Mouse (Mus musculus) forebrain, embryonic 13.5 days (tissue): ENCODE measurements at regions not wholly inside any gene's neighbourhood (a gene's known extent, or its start where the extent isn't known, plus 50 kb on each side); places are given as distances from the start of the nearest gene placed in this dataset.

Source experiments
- ATAC-seq: fragments of 200-750 bp; cut with Nextera tagmentation; 2 replicates; pipeline ENCODE4 v1.8.0; 2017
- H3K27ac ChIP-seq: fragments of 300-500 bp; sonication (generic); 2 replicates; pipeline ENCODE4 v1.5.1; 2015; ENCODE audit warnings: inconsistent platforms, mild to moderate bottlenecking, moderate library complexity
- H3K27me3 ChIP-seq: fragments of 300-500 bp; sonication (generic); 2 replicates; pipeline ENCODE4 v1.6.1; 2015; ENCODE audit warnings: mild to moderate bottlenecking, inconsistent platforms
- H3K36me3 ChIP-seq: fragments of 300-500 bp; sonication (generic); 2 replicates; pipeline ENCODE4 v1.6.1; 2015; ENCODE audit warnings: mild to moderate bottlenecking, inconsistent platforms; ENCODE audit not compliant: poor library complexity, severe bottlenecking
- H3K4me1 ChIP-seq: fragments of 300-500 bp; sonication (generic); 2 replicates; pipeline ENCODE4 v1.6.1; 2015; ENCODE audit warnings: inconsistent platforms
- H3K4me2 ChIP-seq: fragments of 300-500 bp; sonication (generic); 2 replicates; pipeline ENCODE4 v1.6.1; 2015; ENCODE audit warnings: inconsistent platforms, mild to moderate bottlenecking, moderate library complexity
- H3K4me3 ChIP-seq: fragments of 300-500 bp; sonication (generic); 2 replicates; pipeline ENCODE4 v1.5.1; 2015; ENCODE audit warnings: mild to moderate bottlenecking, inconsistent platforms
- H3K9ac ChIP-seq: fragments of 300-500 bp; sonication (generic); 2 replicates; pipeline ENCODE4 v1.6.1; 2015; ENCODE audit warnings: mild to moderate bottlenecking, inconsistent platforms
- H3K9me3 ChIP-seq: fragments of 300-500 bp; sonication (generic); replicated peaks from 2 replicates; pipeline ENCODE4 v1.6.1; 2016; ENCODE audit warnings: inconsistent platforms
- WGBS: fragments of 180-500 bp; shearing (Covaris S2); methylation state at CpG from one replicate; pipeline ENCODE4 v1.1.7; 2015; 5-methylcytosine and 5-hydroxymethylcytosine counted together

- no peaks in the 10 kb centered on the region for H3K36me3 ChIP-seq
- no peak overlapping the region for H3K27ac ChIP-seq
- peaks cover 5% of the 10 kb centered on the region for H3K4me1 ChIP-seq
- peaks cover 7% of the 10 kb centered on the region; the same call in 1 of the 2 replicates for H3K9me3 ChIP-seq
- H3K4me2 ChIP-seq, result no peak overlapping the region
- H3K27me3 ChIP-seq, result peaks cover 16% of the 10 kb centered on the region; the same call in 1 of the 2 replicates
- ATAC-seq, result no peak
- 85% methylated on average over 2 of the region's 2 CpGs for WGBS
- no peak overlapping the region for H3K4me3 ChIP-seq
- no peak overlapping the region for H3K9ac ChIP-seq
Observed at GRCm38 (mm10) chr9:61268162-61268561, 104.0 kb upstream of the Tle3 start.

- ATAC-seq, result no peak
- Histone ChIP-seq H3K9ac (no peak overlapping the region), H3K27ac (no peak overlapping the region), H3K9me3 (peaks cover 7% of the 10 kb centered on the region; the same call in 1 of the 2 replicates), H3K36me3 (no peaks in the 10 kb centered on the region), H3K27me3 (peaks cover 16% of the 10 kb centered on the region; the same call in 1 of the 2 replicates), H3K4me3 (no peak overlapping the region), H3K4me2 (no peak overlapping the region), H3K4me1 (peaks cover 5% of the 10 kb centered on the region)
- WGBS, result 89% methylated on average over 2 of the region's 2 CpGs
Observed at GRCm38 (mm10) chr9:61268681-61269080, 103.5 kb upstream of the Tle3 start.

DNA sequence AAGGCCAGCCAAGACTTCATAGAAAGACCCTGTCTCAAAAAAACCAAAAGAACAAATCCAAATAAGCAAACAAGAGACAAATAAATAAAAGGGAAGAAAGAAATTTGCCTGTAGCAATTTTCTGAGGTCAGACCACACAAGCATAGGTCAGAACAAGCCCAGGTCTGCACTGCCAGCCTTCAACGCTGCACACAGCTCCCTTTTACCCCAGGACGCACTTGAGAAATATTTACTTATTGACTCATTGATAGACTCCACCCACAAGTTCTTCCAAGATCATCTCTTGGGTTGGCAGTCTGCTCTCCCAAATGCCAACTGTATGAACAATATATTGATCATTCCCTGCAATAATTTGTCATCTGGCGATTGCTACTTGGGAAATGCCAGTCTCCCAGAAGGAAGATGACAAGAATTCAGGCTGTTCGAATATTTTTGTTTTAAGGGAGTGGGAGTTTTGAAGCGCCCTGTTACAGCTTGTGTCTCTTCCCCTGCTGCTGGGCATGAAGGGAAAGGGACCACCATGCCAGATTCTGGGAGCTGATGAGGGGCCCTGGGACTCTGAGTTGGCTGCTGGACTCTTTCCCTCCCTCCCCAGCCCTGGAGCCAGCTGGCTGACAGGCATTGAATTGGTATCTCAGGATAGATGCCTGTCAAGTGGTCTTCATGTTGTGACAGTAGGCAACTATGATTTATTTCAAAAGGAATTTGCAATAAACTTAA is 102.9 kb upstream of the Tle3 start:
- peaks cover 5% of the 10 kb centered on the region for H3K4me1 ChIP-seq
- H3K4me3 ChIP-seq, result no peak overlapping the region
- H3K4me2 ChIP-seq, result no peak overlapping the region
- WGBS, result 85% methylated on average over 5 of the region's 5 CpGs
- ATAC-seq, result no peak
- H3K9ac ChIP-seq, result no peak overlapping the region
- peaks cover 7% of the 10 kb centered on the region; the same call in 1 of the 2 replicates for H3K9me3 ChIP-seq
- H3K27ac ChIP-seq, result no peak overlapping the region
- peaks cover 16% of the 10 kb centered on the region; the same call in 1 of the 2 replicates for H3K27me3 ChIP-seq
- no peaks in the 10 kb centered on the region for H3K36me3 ChIP-seq

GRCm38 (mm10) chr9:61271243-61271642 is 100.9 kb upstream of the Tle3 start:
- no peak for ATAC-seq
- Histone ChIP-seq H3K4me3 (no peak overlapping the region), H3K4me1 (peaks cover 5% of the 10 kb centered on the region), H3K4me2 (no peak overlapping the region), H3K9me3 (no peaks in the 10 kb centered on the region), H3K27ac (no peak overlapping the region), H3K9ac (no peak overlapping the region), H3K27me3 (peaks cover 15% of the 10 kb centered on the region), H3K36me3 (no peaks in the 10 kb centered on the region)
- 73% methylated on average over 1 of the region's 1 CpGs for WGBS

DNA sequence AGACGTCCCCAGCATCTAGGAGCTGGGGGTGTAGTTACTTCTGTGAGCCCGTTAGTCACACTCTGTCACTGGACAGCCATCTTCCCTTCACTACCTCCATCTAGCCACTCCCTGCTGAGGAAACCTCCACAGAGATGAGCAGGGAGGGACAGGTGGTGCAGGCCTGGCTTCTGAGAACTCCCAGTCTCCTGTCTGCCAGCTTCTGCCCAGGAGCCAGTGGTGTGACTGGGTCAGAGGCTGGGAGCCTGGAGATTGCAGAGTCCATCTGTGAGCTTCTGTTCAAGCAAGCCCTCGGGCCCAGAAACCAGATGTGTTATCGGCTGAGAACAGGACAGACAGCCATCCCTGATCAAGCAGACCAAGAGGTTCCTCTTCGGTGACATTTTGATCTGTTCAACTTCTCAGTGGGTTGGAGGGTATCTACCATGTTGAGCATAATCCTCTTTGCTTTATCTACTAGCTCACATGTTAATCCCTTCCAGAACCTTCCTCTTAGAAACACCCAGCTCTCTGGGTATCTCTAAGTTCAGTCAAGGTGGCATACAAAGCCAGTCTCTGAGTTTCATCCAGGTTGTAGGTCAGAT is 100.3 kb upstream of the Tle3 start:
- H3K9ac ChIP-seq, result no peak overlapping the region
- H3K36me3 ChIP-seq, result no peaks in the 10 kb centered on the region
- ATAC-seq, result no peak
- peaks cover 15% of the 10 kb centered on the region for H3K27me3 ChIP-seq
- H3K27ac ChIP-seq, result no peak overlapping the region
- H3K4me3 ChIP-seq, result no peak overlapping the region
- no peaks in the 10 kb centered on the region for H3K9me3 ChIP-seq
- peaks cover 5% of the 10 kb centered on the region for H3K4me1 ChIP-seq
- WGBS, result 86% methylated on average over 5 of the region's 5 CpGs
- H3K4me2 ChIP-seq, result no peak overlapping the region

DNA sequence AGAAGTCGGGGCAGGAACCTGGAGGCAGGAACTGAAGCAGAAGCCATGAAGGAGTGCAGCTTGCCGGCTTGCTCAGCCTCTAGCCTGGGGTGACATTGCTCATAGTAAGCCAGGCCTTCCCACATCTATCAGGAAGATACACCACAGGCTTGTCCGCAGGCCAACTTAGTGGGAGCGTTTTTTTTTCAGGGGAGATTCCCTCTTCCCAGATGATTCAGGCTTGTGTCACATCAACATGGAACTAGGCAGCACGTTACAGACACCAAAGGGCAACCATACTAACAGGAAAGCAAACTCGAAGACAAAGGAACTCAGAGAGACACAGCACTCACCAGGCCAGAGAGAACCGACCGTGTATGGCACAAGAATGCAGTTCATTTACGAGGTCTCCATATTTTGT is 98.1 kb upstream of the Tle3 start:
- H3K4me2 ChIP-seq, result no peak overlapping the region
- WGBS, result 88% methylated on average over 9 of the region's 9 CpGs
- H3K36me3 ChIP-seq, result no peaks in the 10 kb centered on the region
- H3K4me3 ChIP-seq, result no peak overlapping the region
- H3K9ac ChIP-seq, result no peak overlapping the region
- H3K27me3 ChIP-seq, result peaks cover 11% of the 10 kb centered on the region
- no peaks in the 10 kb centered on the region for H3K9me3 ChIP-seq
- no peak for ATAC-seq
- no peak overlapping the region for H3K27ac ChIP-seq
- peaks cover 18% of the 10 kb centered on the region for H3K4me1 ChIP-seq

DNA sequence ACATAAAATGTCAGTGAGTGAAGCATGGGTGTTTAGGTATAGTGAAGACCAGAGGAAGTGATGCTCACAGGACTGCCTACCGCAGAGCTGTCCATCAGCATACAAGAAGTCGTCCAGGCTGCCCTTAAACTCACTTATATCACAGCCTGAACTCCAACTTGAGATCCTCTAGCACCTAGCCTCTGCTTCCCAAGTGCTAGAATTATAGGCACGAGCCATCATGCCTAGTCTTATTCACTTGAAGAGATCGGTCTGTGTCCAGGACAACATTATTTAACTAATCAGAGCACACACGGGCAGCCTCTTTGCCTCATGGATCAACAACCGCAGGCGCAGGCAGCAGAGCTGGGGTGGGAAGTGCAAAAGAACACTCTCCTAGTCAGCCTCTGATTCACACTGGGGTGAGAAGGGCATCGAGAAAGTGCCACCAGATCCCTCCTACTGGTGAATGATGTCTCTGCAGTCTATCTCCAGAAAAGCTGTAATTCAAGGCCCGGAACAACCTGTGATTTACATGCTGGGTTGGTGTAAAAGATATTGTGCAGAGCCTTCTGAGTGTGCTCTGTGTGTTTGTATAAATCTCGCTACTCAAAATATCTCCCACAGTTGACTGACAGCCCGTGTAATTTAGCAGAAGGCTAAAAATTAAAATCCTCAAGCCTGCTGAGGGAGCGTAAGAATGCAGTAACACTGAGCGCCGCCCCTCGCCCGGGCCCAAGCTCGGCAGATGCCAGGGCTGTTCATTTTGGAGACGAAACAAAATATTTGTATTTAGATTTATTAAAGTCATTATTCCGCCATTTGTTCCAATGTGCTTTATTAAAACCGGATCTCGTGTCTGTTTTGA is 94.6 kb upstream of the Tle3 start:
- H3K27me3 ChIP-seq, result peaks cover 19% of the 10 kb centered on the region
- peaks cover 36% of the 10 kb centered on the region for H3K4me1 ChIP-seq
- H3K4me3 ChIP-seq, result no peak overlapping the region
- peak overlapping the region; percentile 48 for H3K27ac ChIP-seq
- H3K9ac ChIP-seq, result no peak overlapping the region
- H3K9me3 ChIP-seq, result no peaks in the 10 kb centered on the region
- H3K4me2 ChIP-seq, result peak overlapping the region; percentile 42
- H3K36me3 ChIP-seq, result no peaks in the 10 kb centered on the region
- 8% methylated on average over 21 of the region's 21 CpGs for WGBS
- peak; percentile 91 for ATAC-seq

DNA sequence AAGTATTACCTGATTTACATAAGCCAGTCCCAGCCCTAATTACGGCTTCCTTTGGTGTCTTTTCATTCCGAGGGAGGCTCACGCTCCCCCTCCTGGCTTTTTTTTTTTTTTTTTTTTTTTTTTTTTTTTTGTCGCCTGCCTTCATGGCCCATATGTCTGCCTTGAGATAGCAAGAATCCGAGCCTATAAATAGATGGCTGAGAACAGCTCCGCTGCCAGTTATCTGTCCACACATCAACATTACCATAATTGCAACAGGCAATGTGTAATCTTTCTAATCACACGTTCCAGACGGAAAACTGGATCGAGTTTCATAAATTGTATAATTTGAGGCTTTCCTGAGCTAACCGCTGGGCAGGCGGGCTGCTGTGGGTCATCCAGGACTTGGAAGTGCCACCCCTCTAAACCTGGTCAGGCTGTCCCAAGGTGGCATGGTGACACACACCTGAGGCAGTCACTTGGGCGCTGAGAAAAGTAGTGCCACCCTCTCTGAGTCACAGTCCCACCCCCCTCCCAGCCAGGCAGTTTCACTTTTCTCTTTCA is 93.9 kb upstream of the Tle3 start:
- ATAC-seq, result peak; percentile 86
- 7% methylated on average over 12 of the region's 12 CpGs for WGBS
- no peaks in the 10 kb centered on the region for H3K9me3 ChIP-seq
- peaks cover 19% of the 10 kb centered on the region for H3K27me3 ChIP-seq
- H3K27ac ChIP-seq, result peak overlapping the region; percentile 62; the same call in 1 of the 2 replicates
- H3K4me1 ChIP-seq, result peaks cover 36% of the 10 kb centered on the region
- peak overlapping the region; percentile 42 for H3K4me2 ChIP-seq
- H3K9ac ChIP-seq, result no peak overlapping the region
- no peaks in the 10 kb centered on the region for H3K36me3 ChIP-seq
- H3K4me3 ChIP-seq, result no peak overlapping the region

DNA sequence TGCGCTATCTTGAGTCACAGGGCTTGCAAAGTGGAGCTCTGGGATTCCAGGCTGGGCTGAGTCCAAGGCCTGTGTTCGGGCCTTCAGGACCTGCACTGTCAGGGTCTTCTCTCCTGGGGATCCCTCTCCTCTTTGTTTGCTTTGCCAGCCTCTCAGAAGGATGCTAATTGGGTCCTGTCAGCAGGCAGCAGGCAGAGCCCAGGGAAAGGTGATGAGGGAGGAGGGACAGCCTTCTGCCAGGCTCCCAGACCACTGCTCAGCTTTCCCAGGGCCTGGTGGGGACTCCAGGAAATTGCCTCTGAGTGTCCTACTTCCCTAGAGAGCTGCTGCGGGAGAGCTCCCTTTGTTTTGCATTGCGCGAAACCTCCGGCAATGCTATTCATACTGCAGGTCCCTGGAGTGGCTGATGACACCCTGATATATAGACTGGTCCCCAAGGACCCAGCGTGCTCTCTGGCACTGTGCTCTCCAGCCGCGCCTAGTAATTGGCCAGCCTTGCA is 93.1 kb upstream of the Tle3 start:
- ATAC-seq, result no peak
- Histone ChIP-seq H3K36me3 (no peaks in the 10 kb centered on the region), H3K4me2 (peak overlapping the region; percentile 42), H3K9ac (peak overlapping the region; percentile 22), H3K4me1 (peaks cover 38% of the 10 kb centered on the region), H3K9me3 (no peaks in the 10 kb centered on the region), H3K27me3 (peaks cover 25% of the 10 kb centered on the region), H3K27ac (peak overlapping the region; percentile 80), H3K4me3 (no peak overlapping the region)
- 11% methylated on average over 9 of the region's 9 CpGs for WGBS

- Histone ChIP-seq H3K9ac (no peak overlapping the region), H3K27ac (no peak overlapping the region), H3K4me1 (peaks cover 42% of the 10 kb centered on the region), H3K9me3 (no peaks in the 10 kb centered on the region), H3K4me2 (no peak overlapping the region), H3K4me3 (no peak overlapping the region), H3K27me3 (peaks cover 20% of the 10 kb centered on the region), H3K36me3 (no peaks in the 10 kb centered on the region)
- no peak for ATAC-seq
- WGBS, result 77% methylated on average over 12 of the region's 12 CpGs
Observed at GRCm38 (mm10) chr9:61280856-61281582, 91.1 kb upstream of the Tle3 start.

DNA sequence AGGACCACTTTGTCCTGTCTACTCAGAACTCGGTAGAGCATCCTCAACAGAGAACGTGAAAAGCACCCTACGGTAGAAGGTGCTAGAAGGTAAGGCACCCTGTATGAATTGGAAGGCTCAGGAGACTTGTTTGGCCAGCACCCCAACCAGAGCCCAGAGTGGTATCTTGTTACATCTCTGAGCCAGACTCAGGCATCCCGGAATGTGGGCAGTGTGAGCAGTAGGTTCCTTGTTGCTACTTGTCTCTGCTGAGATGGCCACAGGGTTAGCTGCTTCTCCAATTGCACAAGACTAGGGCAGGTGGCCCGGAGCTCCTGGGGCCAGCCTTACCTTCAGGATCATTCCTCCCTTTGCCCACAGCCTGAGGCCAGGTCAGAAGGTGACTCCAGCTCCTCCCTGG is 88.9 kb upstream of the Tle3 start:
- Histone ChIP-seq H3K4me3 (no peak overlapping the region), H3K9ac (no peak overlapping the region), H3K36me3 (no peaks in the 10 kb centered on the region), H3K27me3 (peaks cover 20% of the 10 kb centered on the region), H3K9me3 (peaks cover 3% of the 10 kb centered on the region; the same call in 1 of the 2 replicates), H3K27ac (no peak overlapping the region), H3K4me1 (peaks cover 31% of the 10 kb centered on the region), H3K4me2 (no peak overlapping the region)
- no peak for ATAC-seq
- WGBS, result 94% methylated on average over 5 of the region's 5 CpGs
